Mouse (Mus musculus) myocyte (in vitro differentiated cells): ENCODE results near the gene Kank2. TPM values are rescaled to one million over a fixed set of nuclear protein-coding genes. Genes with fewer than 3 reads are reported as not detected.
A peak's percentile ranks its signal among the peaks of the same experiment; 100 is the strongest.

ENCODE experiments used
- H3K27me3 ChIP-seq: one replicate; pipeline ENCODE4 v1.6.1; 2011; ENCODE audit not compliant: control insufficient read depth, insufficient read depth, insufficient read length
- H3K36me3 ChIP-seq: one replicate; pipeline ENCODE4 v1.6.1; 2011; ENCODE audit not compliant: control insufficient read depth, insufficient read depth
- H3K4me2 ChIP-seq: one replicate; pipeline ENCODE4 v1.6.1; 2011; ENCODE audit warnings: low read depth, control low read depth
- H3K4me3 ChIP-seq: one replicate; pipeline ENCODE4 v1.5.1; 2011; ENCODE audit warnings: mild to moderate bottlenecking, control low read depth, moderate library complexity
- H3K79me2 ChIP-seq: one replicate; pipeline ENCODE4 v1.6.1; 2011; ENCODE audit not compliant: control insufficient read depth, insufficient read depth
- H3ac ChIP-seq: one replicate; pipeline ENCODE4 v1.6.1; 2011; ENCODE audit not compliant: control insufficient read depth, insufficient read length
- CEBPB ChIP-seq: IDR thresholded peaks from 2 replicates; pipeline ENCODE4 v1.6.1; 2011; ENCODE audit warnings: mild to moderate bottlenecking, moderate library complexity; ENCODE audit not compliant: poor library complexity, insufficient read depth, severe bottlenecking
- E2F4 ChIP-seq: IDR thresholded peaks from one replicate; pipeline ENCODE4 v1.6.1; 2011; ENCODE audit warnings: mild to moderate bottlenecking, control low read depth, moderate library complexity; ENCODE audit not compliant: insufficient read depth
- MAX ChIP-seq: IDR thresholded peaks from one replicate; pipeline ENCODE4 v1.6.1; 2011; ENCODE audit warnings: low read depth, mild to moderate bottlenecking, control low read depth
- MYOD1 ChIP-seq, 3 experiments: IDR thresholded peaks; one replicate each; pipeline ENCODE4 v1.6.1; 2011; ENCODE audit warnings: control low read depth in 2 of 3, low read depth in 2 of 3, mild to moderate bottlenecking in 2 of 3, moderate library complexity in 1 of 3; ENCODE audit not compliant: insufficient read length in 2 of 3, control insufficient read depth in 1 of 3
- MYOG ChIP-seq, 3 experiments: IDR thresholded peaks; one replicate each; pipeline ENCODE4 v1.6.1; 2011; ENCODE audit warnings: control low read depth in 2 of 3, low read depth in 2 of 3, mild to moderate bottlenecking in 2 of 3; ENCODE audit not compliant: insufficient read length in 2 of 3, control insufficient read depth in 1 of 3, insufficient read depth in 1 of 3
- POLR2A ChIP-seq: IDR thresholded peaks from one replicate; pipeline ENCODE4 v1.6.1; 2011; ENCODE audit warnings: low read depth, mild to moderate bottlenecking, control low read depth, moderate library complexity; ENCODE audit not compliant: insufficient read length
- POLR2AphosphoS2 ChIP-seq: IDR thresholded peaks from one replicate; pipeline ENCODE4 v1.6.1; 2011; ENCODE audit warnings: low read depth, control low read depth; ENCODE audit not compliant: insufficient read length
- REST ChIP-seq: IDR thresholded peaks from one replicate; pipeline ENCODE4 v1.6.1; 2011; ENCODE audit warnings: mild to moderate bottlenecking, control low read depth, moderate library complexity; ENCODE audit not compliant: insufficient read depth, insufficient read length
- SRF ChIP-seq: IDR thresholded peaks from one replicate; pipeline ENCODE4 v1.6.1; 2011; ENCODE audit warnings: low read depth; ENCODE audit not compliant: control insufficient read depth, insufficient read length
- TCF12 ChIP-seq: IDR thresholded peaks from one replicate; pipeline ENCODE4 v1.6.1; 2011; ENCODE audit warnings: mild to moderate bottlenecking, control low read depth; ENCODE audit not compliant: poor library complexity, insufficient read depth, severe bottlenecking
- TCF3 ChIP-seq: IDR thresholded peaks from one replicate; pipeline ENCODE4 v1.6.1; 2011; ENCODE audit warnings: low read depth, control low read depth; ENCODE audit not compliant: insufficient read length
- USF1 ChIP-seq: IDR thresholded peaks from one replicate; pipeline ENCODE4 v1.6.1; 2011; ENCODE audit warnings: low read depth, mild to moderate bottlenecking, control low read depth, moderate library complexity
- polyA plus RNA-seq: library from polyadenylated mRNA; unstranded; fragments of >200 nt; fragmentation: generic; extraction: Trizol; gene quantifications from one replicate; pipeline ENCODE4 v1.2.1, GENCODE M21; 2012; ENCODE audit warnings: missing spikeins

Gene Kank2
- polyA plus RNA-seq, 1 experiment: 49.4 TPM

DNA sequence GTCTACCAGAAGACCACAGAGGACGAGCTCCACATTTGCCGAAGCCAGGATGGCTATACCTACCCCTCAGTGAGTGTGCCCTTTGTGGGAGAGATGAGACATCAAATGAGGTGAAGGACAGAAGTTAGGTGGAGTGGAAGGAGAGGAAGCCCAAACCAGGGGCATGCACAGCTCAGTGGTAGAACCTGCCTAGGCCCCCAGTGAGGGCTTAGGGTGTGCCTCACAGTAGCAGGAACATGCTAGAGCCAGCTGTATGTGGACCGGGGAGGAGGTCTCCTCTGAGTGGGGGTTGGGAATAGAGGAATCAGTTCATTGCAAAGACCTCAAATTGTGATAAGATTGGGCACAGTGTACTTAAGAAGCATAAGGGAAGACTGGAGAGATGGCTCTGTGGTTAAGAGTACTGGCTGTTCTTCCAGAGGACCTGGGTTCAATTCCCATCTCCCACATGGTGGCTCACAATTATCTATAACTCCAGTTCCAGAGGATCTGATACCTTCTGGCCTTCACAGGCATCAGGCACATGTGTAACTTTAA is 51.2 kb downstream of the Kank2 start:
- Histone ChIP-seq H3ac (no peak overlapping the region), H3K27me3 (no peaks in the 10 kb centered on the region), H3K4me3 (no peak overlapping the region), H3K4me2 (no peak overlapping the region), H3K36me3 (peaks cover 42% of the 10 kb centered on the region), H3K79me2 (peaks cover 4% of the 10 kb centered on the region)
- TF ChIP-seq MYOD1 (IDR thresholded peaks at IDR 0.05; ENCODE audit: control insufficient read depth in 1 of 3, insufficient read length in 2 of 3, low read depth in 2 of 3): no peak
- TF ChIP-seq E2F4: no peak
- no peak for TF ChIP-seq MYOG (IDR thresholded peaks at IDR 0.05; ENCODE audit: control insufficient read depth in 1 of 3, insufficient read depth in 1 of 3, insufficient read length in 2 of 3, low read depth in 2 of 3)
- TF ChIP-seq SRF: no peak
- TF ChIP-seq MAX: no peak
- no peak for TF ChIP-seq REST
- no peak for TF ChIP-seq USF1
- TF ChIP-seq TCF12: no peak
- TF ChIP-seq TCF3: no peak
- no peak for TF ChIP-seq CEBPB
- TF ChIP-seq POLR2AphosphoS2: no peak
- no peak for TF ChIP-seq POLR2A

DNA sequence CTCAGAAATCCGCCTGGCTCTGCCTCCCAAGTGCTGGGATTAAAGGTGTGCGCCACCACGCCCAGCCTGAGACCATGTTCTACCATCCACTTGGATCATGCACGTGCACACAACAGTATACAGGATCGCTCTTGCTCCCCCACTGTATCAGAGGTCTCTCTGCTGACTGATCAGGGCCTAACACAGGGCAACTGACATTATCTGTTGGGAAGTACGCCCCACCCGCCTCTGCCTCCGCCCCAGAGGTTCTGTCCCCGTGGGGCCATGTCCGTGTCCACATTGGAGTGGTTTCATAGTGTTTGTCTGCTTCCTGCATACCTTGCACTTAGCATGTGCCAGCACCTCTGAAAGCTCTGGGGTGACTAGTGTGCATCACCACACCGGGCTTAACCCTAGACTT is 57.0 kb downstream of the Kank2 start:
- Histone ChIP-seq H3K79me2 (peaks cover 10% of the 10 kb centered on the region), H3ac (no peak overlapping the region), H3K36me3 (peaks cover 56% of the 10 kb centered on the region), H3K4me3 (no peak overlapping the region), H3K4me2 (no peak overlapping the region), H3K27me3 (no peaks in the 10 kb centered on the region)
- TF ChIP-seq TCF3: no peak
- peak; percentile 8 for TF ChIP-seq POLR2AphosphoS2
- TF ChIP-seq TCF12: no peak
- no peak for TF ChIP-seq USF1
- no peak for TF ChIP-seq SRF
- TF ChIP-seq E2F4: no peak

DNA sequence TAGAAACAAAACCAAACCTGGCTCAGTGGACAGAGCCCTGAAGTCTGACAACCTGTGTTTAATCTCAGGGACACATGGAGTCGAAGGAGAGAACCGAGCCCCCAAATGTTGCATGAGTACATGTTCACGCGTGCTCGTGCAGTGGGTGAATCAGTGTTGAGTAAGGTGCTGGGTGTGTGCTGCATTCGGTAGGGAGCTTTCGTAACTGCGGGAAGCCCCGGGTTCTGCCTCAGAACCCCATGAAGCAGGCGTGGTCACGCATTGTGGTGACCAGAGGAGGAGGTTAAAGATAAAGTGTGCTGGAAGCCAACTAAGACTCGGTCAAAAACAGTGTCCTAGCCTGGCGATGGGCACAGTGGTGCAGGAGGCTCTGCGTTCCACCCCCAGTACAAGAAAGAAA is 58.1 kb downstream of the Kank2 start:
- TF ChIP-seq POLR2AphosphoS2 (peak; percentile 12), E2F4 (no peak)
- Histone ChIP-seq H3K4me3 (no peak overlapping the region), H3K79me2 (peaks cover 10% of the 10 kb centered on the region), H3K27me3 (no peaks in the 10 kb centered on the region), H3ac (no peak overlapping the region), H3K4me2 (no peak overlapping the region), H3K36me3 (peaks cover 59% of the 10 kb centered on the region)

DNA sequence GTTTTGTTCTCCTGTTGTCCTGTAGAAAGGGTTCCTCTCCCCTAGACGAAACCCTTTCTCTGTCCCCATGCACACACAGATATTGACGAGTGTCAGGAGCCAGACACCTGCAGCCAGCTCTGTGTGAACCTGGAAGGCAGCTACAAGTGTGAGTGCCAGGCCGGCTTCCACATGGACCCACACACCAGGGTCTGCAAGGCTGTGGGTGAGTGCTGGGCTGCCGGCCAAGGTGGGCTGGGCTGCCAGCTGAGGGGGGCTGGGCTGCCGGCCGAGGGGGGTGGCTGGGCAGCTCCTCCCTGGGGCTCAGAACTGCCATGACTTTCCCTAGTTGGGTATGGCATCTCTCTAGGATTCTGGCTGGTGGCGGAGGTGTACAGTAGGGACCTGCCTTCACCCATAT is 59.8 kb downstream of the Kank2 start:
- TF ChIP-seq MAX (no peak), MYOD1 (IDR thresholded peaks at IDR 0.05; ENCODE audit: control insufficient read depth in 1 of 3, insufficient read length in 2 of 3, low read depth in 2 of 3) (no peak), POLR2A (no peak), USF1 (no peak), MYOG (IDR thresholded peaks at IDR 0.05; ENCODE audit: control insufficient read depth in 1 of 3, insufficient read depth in 1 of 3, insufficient read length in 2 of 3, low read depth in 2 of 3) (no peak)
- Histone ChIP-seq H3K79me2 (peaks cover 7% of the 10 kb centered on the region), H3K27me3 (no peaks in the 10 kb centered on the region), H3K4me3 (no peak overlapping the region), H3K4me2 (no peak overlapping the region), H3ac (no peak overlapping the region), H3K36me3 (peaks cover 64% of the 10 kb centered on the region)

DNA sequence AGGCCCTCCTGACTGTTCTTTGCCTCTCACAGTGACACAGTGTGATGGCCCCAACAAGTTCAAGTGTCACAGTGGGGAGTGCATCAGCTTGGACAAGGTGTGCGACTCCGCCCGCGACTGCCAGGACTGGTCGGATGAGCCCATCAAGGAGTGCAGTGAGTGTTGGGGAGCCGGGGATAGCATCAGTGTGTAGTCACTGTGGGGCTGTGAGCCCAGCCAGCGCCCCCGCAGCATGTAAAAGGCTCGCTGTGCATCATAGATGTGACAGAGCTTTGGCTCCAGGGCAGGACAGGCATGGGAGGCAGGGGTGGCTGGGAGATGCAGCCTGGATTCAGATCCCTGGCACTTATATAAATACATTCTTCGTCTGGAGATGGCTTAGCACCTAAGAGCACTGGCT is 61.4 kb downstream of the Kank2 start:
- peaks cover 68% of the 10 kb centered on the region for H3K36me3 ChIP-seq
- no peak overlapping the region for H3ac ChIP-seq
- peaks cover 13% of the 10 kb centered on the region for H3K79me2 ChIP-seq
- H3K4me2 ChIP-seq: no peak overlapping the region
- TF ChIP-seq REST (no peak), POLR2A (peak; percentile 26)
- no peaks in the 10 kb centered on the region for H3K27me3 ChIP-seq
- H3K4me3 ChIP-seq: no peak overlapping the region

DNA sequence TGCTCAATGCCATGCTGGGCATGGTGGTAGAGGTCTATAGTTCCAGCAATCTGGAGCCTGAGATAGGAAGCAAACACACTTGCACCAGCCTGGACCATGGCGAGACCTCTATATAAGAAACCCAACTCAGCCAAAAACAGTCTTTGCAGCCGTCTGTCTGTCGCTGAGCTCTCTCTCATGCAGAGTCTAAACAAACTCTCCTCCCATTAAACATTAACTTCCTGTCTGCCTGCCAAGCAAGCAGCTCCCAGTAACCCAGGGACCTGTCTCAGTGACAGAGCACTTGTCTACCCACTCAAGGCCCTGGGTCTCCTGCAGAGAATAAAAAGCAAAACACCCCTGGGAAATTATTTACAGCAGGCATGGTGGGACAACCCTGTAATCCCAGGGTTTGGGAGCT is 62.0 kb downstream of the Kank2 start:
- no peak for TF ChIP-seq POLR2A
- TF ChIP-seq MYOD1 (IDR thresholded peaks at IDR 0.05; ENCODE audit: control insufficient read depth in 1 of 3, insufficient read length in 2 of 3, low read depth in 2 of 3): no peak
- no peak for TF ChIP-seq CEBPB
- no peak for TF ChIP-seq SRF
- no peaks in the 10 kb centered on the region for H3K27me3 ChIP-seq
- H3K36me3 ChIP-seq: peaks cover 67% of the 10 kb centered on the region
- no peak overlapping the region for H3ac ChIP-seq
- no peak overlapping the region for H3K4me2 ChIP-seq
- H3K4me3 ChIP-seq: no peak overlapping the region
- H3K79me2 ChIP-seq: peaks cover 19% of the 10 kb centered on the region
